Mouse (Mus musculus): ENCODE results near the gene Smim13.
"Not testable (repeated sequence)": the region's sequence is repeated elsewhere in the genome, so short reads cannot be mapped to it uniquely, and the experiment has no call there.

Gene Smim13

GRCm38 (mm10) chr13:41249538-41250317, at the start of gene Smim13:
Gene Smim13 (plus strand): TSS chr13:41249844.
- DNase-seq (ENCODE audit: inconsistent age in 2 of 2, low spot score in 1 of 2) = peak; percentile 95 to 98

GRCm38 (mm10) chr13:41200861-41201260, 48.8 kb upstream of the Smim13 start:
- no peak for DNase-seq (ENCODE audit: inconsistent age in 2 of 2, low spot score in 1 of 2)

- DNase-seq (ENCODE audit: inconsistent age in 2 of 2, low spot score in 1 of 2) = no peak
Observed at GRCm38 (mm10) chr13:41203289-41203688, 46.4 kb upstream of the Smim13 start.

- no peak for DNase-seq (ENCODE audit: inconsistent age in 2 of 2, low spot score in 1 of 2)
Observed at GRCm38 (mm10) chr13:41203691-41204090, 46.0 kb upstream of the Smim13 start.

GRCm38 (mm10) chr13:41205568-41205967, 44.1 kb upstream of the Smim13 start:
- not testable (repeated sequence) for DNase-seq (ENCODE audit: inconsistent age in 2 of 2, low spot score in 1 of 2)

GRCm38 (mm10) chr13:41206241-41206640, 43.4 kb upstream of the Smim13 start:
- no peak for DNase-seq (ENCODE audit: inconsistent age in 2 of 2, low spot score in 1 of 2)

GRCm38 (mm10) chr13:41211276-41211675, 38.4 kb upstream of the Smim13 start:
- DNase-seq (ENCODE audit: inconsistent age in 2 of 2, low spot score in 1 of 2) = no peak

- DNase-seq (ENCODE audit: inconsistent age in 2 of 2, low spot score in 1 of 2) = no peak
Observed at GRCm38 (mm10) chr13:41212558-41213322, 36.9 kb upstream of the Smim13 start.

- DNase-seq (ENCODE audit: inconsistent age in 2 of 2, low spot score in 1 of 2) = no peak
Observed at GRCm38 (mm10) chr13:41215669-41216068, 34.0 kb upstream of the Smim13 start.

- DNase-seq (ENCODE audit: inconsistent age in 2 of 2, low spot score in 1 of 2) = no peak
Observed at GRCm38 (mm10) chr13:41216236-41216635, 33.4 kb upstream of the Smim13 start.

GRCm38 (mm10) chr13:41219056-41219455, 30.6 kb upstream of the Smim13 start:
- no peak for DNase-seq (ENCODE audit: inconsistent age in 2 of 2, low spot score in 1 of 2)

- DNase-seq (ENCODE audit: inconsistent age in 2 of 2, low spot score in 1 of 2) = no peak
Observed at GRCm38 (mm10) chr13:41219687-41220303, 29.8 kb upstream of the Smim13 start.

GRCm38 (mm10) chr13:41220304-41220834, 29.3 kb upstream of the Smim13 start, which contains the start of gene Elovl2:
Gene Elovl2 (minus strand): TSS chr13:41220405.
- peak; percentile 62 to 88 for DNase-seq (ENCODE audit: inconsistent age in 2 of 2, low spot score in 1 of 2)

- DNase-seq (ENCODE audit: inconsistent age in 2 of 2, low spot score in 1 of 2) = no peak
Observed at GRCm38 (mm10) chr13:41226513-41226912, 23.1 kb upstream of the Smim13 start.

GRCm38 (mm10) chr13:41228060-41228459, 21.6 kb upstream of the Smim13 start:
- no peak for DNase-seq (ENCODE audit: inconsistent age in 2 of 2, low spot score in 1 of 2)

- no peak for DNase-seq (ENCODE audit: inconsistent age in 2 of 2, low spot score in 1 of 2)
Observed at GRCm38 (mm10) chr13:41230256-41230655, 19.4 kb upstream of the Smim13 start.

GRCm38 (mm10) chr13:41231389-41231983, 18.2 kb upstream of the Smim13 start:
- no peak for DNase-seq (ENCODE audit: inconsistent age in 2 of 2, low spot score in 1 of 2)

- no peak for DNase-seq (ENCODE audit: inconsistent age in 2 of 2, low spot score in 1 of 2)
Observed at GRCm38 (mm10) chr13:41232209-41232608, 17.4 kb upstream of the Smim13 start.

GRCm38 (mm10) chr13:41233241-41233640, 16.4 kb upstream of the Smim13 start:
- DNase-seq (ENCODE audit: inconsistent age in 2 of 2, low spot score in 1 of 2) = no peak

- no peak for DNase-seq (ENCODE audit: inconsistent age in 2 of 2, low spot score in 1 of 2)
Observed at GRCm38 (mm10) chr13:41235181-41235580, 14.5 kb upstream of the Smim13 start.
